Mouse (Mus musculus): ENCODE measurements around the gene Fam83e. TPM values are rescaled to one million over a fixed set of nuclear protein-coding genes. Genes with fewer than 3 reads are reported as not detected.

The Fam83e gene
- polyA plus RNA-seq, 1 experiment from 2014 or later, result 1.0 TPM

DNA sequence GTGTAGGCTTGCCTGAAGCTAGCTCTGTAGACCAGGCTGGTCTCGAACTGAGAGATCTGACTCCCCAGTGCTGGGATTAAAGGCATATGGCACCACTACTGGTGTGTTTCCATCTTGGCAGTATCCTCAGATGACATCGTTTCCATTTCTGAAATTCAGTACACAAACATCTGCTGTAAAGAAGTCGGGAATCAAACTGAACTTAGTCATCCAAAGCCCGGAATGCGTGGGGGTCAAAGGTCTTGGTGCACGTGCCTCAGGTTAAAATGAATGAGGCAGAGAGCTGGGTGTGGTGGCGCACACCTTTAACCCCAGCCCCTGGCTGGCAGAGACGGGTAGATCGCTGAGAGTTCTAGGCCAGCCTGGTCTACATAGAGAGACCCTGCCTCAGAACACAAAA lies 29.1 kb downstream of the Fam83e start:
- Histone ChIP-seq H3K9me3 (peaks cover 6% of the 10 kb centered on the region; the same call in 1 of the 2 replicates), H3K36me3 (no peaks in the 10 kb centered on the region), H3K4me3 (no peak overlapping the region), H3K27me3 (no peaks in the 10 kb centered on the region), H3K4me1 (peaks cover 9% of the 10 kb centered on the region), H3K9ac (no peak overlapping the region), H3K27ac (no peak overlapping the region), H3K4me2 (replicated peaks) (no peak overlapping the region)
- WGBS, result 73% methylated on average over 9 of the region's 9 CpGs
- no peak for ATAC-seq (ENCODE audit: low FRiP score, low read depth)

DNA sequence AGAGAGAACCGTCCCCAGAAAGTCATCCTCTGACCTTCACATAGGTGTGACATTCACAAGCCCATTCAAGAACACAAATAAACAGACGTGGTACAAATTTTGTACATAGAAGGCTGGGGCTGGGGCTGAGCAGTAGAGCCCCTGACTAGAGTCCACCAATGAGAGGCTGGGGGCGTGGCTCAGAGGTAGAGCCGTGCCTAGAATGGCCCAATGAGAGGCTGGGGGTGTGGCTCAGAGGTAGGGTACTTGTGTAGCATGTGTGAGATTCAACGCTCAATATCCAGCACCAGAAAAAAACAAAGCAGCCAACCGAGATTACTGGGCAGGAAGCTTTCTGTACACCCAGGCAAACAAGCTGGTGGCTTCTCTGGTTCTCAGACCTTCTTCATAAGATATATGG lies 34.7 kb downstream of the Fam83e start:
- no peak for ATAC-seq (ENCODE audit: low FRiP score, low read depth)
- Histone ChIP-seq H3K27ac (no peak overlapping the region), H3K36me3 (no peaks in the 10 kb centered on the region), H3K27me3 (peaks cover 32% of the 10 kb centered on the region), H3K9me3 (no peaks in the 10 kb centered on the region), H3K9ac (no peak overlapping the region), H3K4me3 (no peak overlapping the region), H3K4me2 (replicated peaks) (no peak overlapping the region), H3K4me1 (peaks cover 8% of the 10 kb centered on the region)
- WGBS, result 55% methylated on average over 6 of the region's 6 CpGs

DNA sequence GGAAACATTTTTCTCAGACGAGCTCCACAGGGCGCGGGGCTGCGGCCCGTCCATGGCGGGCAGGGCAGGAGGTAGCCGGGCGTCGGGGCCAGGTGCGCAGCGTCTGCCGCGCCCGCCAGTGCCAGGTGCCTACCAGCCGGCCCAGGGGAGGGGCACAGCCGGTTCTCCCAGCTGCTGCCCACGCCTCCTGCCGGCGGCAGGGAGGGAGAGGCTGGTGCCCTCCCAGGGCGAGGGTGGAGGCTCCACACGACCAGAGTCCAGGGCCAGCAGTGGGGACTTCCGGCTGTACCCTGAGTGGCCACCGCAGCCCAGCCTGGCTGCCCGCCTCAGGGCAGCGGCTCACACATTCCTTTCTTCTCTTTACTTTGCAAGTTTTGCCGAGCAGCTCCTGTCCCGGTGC lies 38.4 kb downstream of the Fam83e start:
- ATAC-seq (ENCODE audit: low FRiP score, low read depth), result no peak; the same call in 1 of the 2 replicates
- Histone ChIP-seq H3K27ac (no peak overlapping the region), H3K9ac (peak overlapping the region; percentile 55)

DNA sequence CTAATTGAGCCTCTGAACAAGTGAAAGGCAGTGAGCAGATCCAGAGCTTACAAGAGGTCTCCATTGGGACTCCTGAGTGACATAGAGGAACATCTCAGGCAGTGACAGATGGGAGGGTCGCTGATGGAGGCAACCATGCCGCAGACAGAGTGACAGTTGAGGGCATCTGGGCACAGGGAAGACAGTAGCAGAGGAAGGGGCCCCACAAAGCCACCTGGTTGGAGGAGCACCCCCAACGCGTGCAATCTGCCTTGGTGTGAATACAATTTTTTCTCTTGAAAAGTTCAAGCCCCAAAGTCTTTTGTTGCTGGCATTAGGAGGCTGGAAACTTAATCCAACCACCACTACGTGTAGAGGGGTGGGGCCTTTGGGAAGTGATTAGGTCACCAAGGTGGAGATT lies 39.1 kb downstream of the Fam83e start:
- Histone ChIP-seq H3K4me2 (replicated peaks) (no peak overlapping the region), H3K9ac (no peak overlapping the region), H3K27me3 (peaks cover 37% of the 10 kb centered on the region), H3K36me3 (no peaks in the 10 kb centered on the region), H3K4me1 (peaks cover 8% of the 10 kb centered on the region), H3K27ac (no peak overlapping the region), H3K4me3 (no peak overlapping the region), H3K9me3 (no peaks in the 10 kb centered on the region)
- ATAC-seq (ENCODE audit: low FRiP score, low read depth), result no peak
- 64% methylated on average over 5 of the region's 5 CpGs for WGBS

More for the DNA sequence above, 38.4 kb downstream of the Fam83e start:
- Histone ChIP-seq H3K4me3 (peak overlapping the region; percentile 29), H3K27me3 (peaks cover 37% of the 10 kb centered on the region), H3K4me1 (peaks cover 8% of the 10 kb centered on the region), H3K9me3 (no peaks in the 10 kb centered on the region), H3K4me2 (replicated peaks) (peak overlapping the region; percentile 59), H3K36me3 (no peaks in the 10 kb centered on the region)
- 3% methylated on average over 26 of the region's 27 CpGs for WGBS

DNA sequence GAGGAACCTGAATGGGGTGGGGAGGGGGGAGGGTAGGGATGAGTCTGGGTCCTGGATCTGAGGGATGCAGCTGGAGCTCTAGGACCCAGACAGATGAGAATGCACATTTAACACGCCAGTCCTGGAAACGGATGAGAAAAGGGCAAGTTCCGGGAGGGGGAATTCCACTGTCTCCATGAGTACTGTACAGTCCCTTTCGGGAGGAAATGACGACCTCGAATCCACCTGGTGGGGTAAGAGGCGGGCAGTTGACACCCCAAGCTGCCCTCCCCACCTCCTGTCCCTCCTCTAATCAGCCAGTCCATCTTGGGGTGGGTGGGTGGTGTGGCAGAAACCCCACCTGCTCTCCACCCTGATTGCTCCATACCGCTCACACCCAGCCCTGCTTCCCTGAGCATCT lies 45.0 kb downstream of the Fam83e start:
- Histone ChIP-seq H3K36me3 (no peaks in the 10 kb centered on the region), H3K4me3 (no peak overlapping the region), H3K27ac (no peak overlapping the region), H3K4me1 (no peaks in the 10 kb centered on the region), H3K9me3 (no peaks in the 10 kb centered on the region), H3K27me3 (peaks cover 2% of the 10 kb centered on the region; the same call in 1 of the 2 replicates), H3K9ac (no peak overlapping the region), H3K4me2 (replicated peaks) (no peak overlapping the region)
- no peak for ATAC-seq (ENCODE audit: low FRiP score, low read depth)
- WGBS, result 52% methylated on average over 8 of the region's 8 CpGs

DNA sequence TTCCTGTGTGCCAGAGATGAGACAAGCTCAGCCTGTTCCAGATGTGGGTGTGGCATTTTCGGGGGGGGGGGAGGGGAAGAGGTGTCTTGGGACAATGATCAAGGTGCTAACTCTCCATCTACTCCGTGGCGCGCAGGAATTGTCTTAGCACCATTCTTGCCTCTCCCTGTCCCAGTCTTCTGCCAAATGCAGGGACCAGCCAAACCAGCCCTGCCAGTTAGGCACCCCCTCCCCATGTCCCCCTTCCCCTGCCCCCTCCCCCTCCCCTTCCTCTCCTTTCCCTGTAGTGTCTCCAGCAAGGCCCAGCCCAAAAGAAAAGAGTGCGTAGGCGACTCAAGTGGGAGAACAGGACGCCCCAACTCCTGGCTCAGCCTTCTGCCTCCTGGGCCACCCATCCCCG lies 45.8 kb downstream of the Fam83e start:
- no peak for ATAC-seq (ENCODE audit: low FRiP score, low read depth)
- Histone ChIP-seq H3K27me3 (no peaks in the 10 kb centered on the region), H3K4me2 (replicated peaks) (no peak overlapping the region)

DNA sequence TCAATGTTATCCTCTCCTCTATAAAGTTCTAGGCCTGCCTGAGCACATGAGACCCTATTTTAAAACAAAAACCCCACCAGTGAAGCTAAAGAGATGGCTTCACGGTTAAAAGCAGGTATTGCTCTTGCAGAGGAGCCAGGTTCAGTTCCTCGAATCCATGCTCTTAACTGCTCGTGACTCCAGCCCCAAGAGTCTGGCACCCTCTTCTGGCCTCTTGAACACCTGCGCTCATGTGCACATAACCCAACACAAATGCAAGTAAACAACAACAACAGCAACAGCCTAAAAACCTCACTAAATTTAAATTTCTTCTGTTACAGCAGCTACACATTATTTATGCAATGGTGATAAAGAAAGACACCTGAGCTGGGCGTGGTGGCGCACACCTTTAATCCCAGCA lies 46.5 kb downstream of the Fam83e start:
- WGBS, result 89% methylated on average over 6 of the region's 6 CpGs
- Histone ChIP-seq H3K27me3 (no peaks in the 10 kb centered on the region), H3K4me2 (replicated peaks) (no peak overlapping the region), H3K27ac (no peak overlapping the region), H3K9me3 (no peaks in the 10 kb centered on the region), H3K4me3 (no peak overlapping the region), H3K36me3 (no peaks in the 10 kb centered on the region), H3K9ac (no peak overlapping the region), H3K4me1 (no peaks in the 10 kb centered on the region)
- no peak for ATAC-seq (ENCODE audit: low FRiP score, low read depth)

More for the DNA sequence above, 45.8 kb downstream of the Fam83e start:
- no peaks in the 10 kb centered on the region for H3K4me1 ChIP-seq
- 55% methylated on average over 8 of the region's 8 CpGs for WGBS
- H3K36me3 ChIP-seq, result no peaks in the 10 kb centered on the region
- no peak overlapping the region for H3K27ac ChIP-seq
- no peaks in the 10 kb centered on the region for H3K9me3 ChIP-seq
- no peak overlapping the region for H3K4me3 ChIP-seq
- H3K9ac ChIP-seq, result no peak overlapping the region

DNA sequence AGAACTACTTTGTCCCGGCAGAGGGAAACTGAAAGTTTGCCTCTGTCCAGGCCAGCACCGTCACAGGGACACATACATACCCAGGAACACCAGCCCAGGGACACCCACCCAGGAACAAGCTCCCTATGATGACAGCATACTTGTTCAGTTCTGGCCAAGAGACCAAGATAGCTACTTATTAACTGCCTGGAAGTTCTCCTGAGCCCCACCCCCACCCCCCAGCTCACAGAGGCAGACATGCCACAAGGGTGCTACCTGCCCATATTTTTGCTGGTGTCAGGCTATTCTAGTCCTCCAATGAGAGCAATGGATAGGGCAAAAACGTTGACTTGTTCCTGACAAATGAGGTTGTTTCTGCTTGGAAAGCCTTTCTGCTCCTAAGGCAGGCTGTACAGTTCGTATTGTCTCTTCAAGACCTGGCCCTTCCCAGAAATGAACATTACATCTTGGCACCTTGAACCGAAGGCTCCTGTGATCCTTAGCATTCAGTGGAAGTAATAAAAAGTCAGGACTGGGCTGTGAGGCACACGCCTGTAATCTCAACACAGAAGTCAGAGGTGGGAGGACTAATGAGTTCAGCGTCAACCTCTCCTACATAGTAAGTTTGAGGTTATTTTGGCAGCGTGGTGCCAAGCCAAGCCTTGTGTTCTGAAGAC lies 49.5 kb downstream of the Fam83e start:
- WGBS, result 65% methylated on average over 8 of the region's 8 CpGs
- no peaks in the 10 kb centered on the region for H3K9me3 ChIP-seq
- no peak overlapping the region for H3K4me2 ChIP-seq (replicated peaks)
- no peak overlapping the region for H3K4me3 ChIP-seq
- no peaks in the 10 kb centered on the region for H3K4me1 ChIP-seq
- ATAC-seq (ENCODE audit: low FRiP score, low read depth), result no peak
- H3K36me3 ChIP-seq, result no peaks in the 10 kb centered on the region
- no peak overlapping the region for H3K9ac ChIP-seq
- H3K27me3 ChIP-seq, result peaks cover 3% of the 10 kb centered on the region; the same call in 1 of the 2 replicates
- no peak overlapping the region for H3K27ac ChIP-seq

DNA sequence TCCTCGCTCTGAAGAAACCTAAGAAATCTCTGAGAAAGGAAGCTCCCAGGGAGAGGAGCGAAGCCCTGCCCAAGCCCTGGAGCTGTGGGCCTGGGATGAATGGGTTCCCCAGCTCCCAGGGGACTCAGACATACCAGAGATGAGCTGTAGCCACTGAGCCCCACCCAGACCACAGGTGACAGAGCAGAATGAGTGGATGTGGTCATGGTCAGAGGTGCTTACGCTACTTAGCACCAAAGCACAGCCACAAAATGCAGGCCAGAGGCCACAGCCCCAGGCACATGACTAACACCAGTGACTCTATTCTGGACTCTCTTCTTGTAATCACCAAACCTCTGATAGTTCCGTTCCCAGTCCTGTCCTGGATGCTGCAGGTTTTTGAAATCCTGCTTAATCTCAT lies 50.1 kb downstream of the Fam83e start:
- Histone ChIP-seq H3K4me1 (no peaks in the 10 kb centered on the region), H3K27ac (no peak overlapping the region), H3K4me2 (replicated peaks) (no peak overlapping the region), H3K9ac (no peak overlapping the region), H3K36me3 (no peaks in the 10 kb centered on the region), H3K4me3 (no peak overlapping the region), H3K27me3 (peaks cover 3% of the 10 kb centered on the region; the same call in 1 of the 2 replicates), H3K9me3 (no peaks in the 10 kb centered on the region)
- ATAC-seq (ENCODE audit: low FRiP score, low read depth), result no peak
- 64% methylated on average over 4 of the region's 4 CpGs for WGBS

DNA sequence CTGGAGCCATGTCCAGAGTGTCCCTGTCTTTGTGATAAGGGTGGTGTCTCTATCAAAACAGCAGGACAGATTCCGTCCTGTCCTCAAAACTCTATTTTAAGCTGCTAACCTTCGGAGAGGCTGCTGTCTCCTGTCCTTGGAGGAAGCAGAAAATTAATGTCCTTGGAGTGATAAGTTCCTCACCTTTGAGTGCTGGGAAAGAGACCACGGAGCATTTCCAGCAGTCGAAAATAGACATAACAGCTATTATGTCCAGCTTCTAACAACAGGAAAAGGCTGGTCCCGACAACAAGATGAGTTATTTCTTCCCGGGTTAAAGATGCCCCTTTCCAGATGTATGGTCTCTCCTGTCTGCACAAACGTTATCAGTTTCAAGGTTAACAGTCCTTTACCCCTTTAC lies 54.2 kb downstream of the Fam83e start:
- WGBS, result 78% methylated on average over 7 of the region's 7 CpGs
- H3K9ac ChIP-seq, result no peak overlapping the region
- H3K27ac ChIP-seq, result no peak overlapping the region
- peaks cover 6% of the 10 kb centered on the region for H3K4me1 ChIP-seq
- no peak overlapping the region for H3K4me3 ChIP-seq
- H3K27me3 ChIP-seq, result peaks cover 22% of the 10 kb centered on the region
- no peak overlapping the region for H3K4me2 ChIP-seq (replicated peaks)
- ATAC-seq (ENCODE audit: low FRiP score, low read depth), result no peak
- no peaks in the 10 kb centered on the region for H3K9me3 ChIP-seq
- no peaks in the 10 kb centered on the region for H3K36me3 ChIP-seq

Other genes with a start within 250 kb of the Fam83e start
- gene Tulp2, start 239.3 kb upstream of the Fam83e start, polyA plus RNA-seq (2015; fragmentation: Nextera tagmentation; extraction: Ambion mirVana), result 1.0 and 1.2 TPM in 2 replicates
- not detected in 2 replicates for gene Gm45808, start 234.4 kb upstream of the Fam83e start, polyA plus RNA-seq (2015; fragmentation: Nextera tagmentation; extraction: Ambion mirVana)
- 2.9 and 4.0 TPM in 2 replicates for gene Dhdh, start 232.4 kb upstream of the Fam83e start, polyA plus RNA-seq (2015; fragmentation: Nextera tagmentation; extraction: Ambion mirVana)
- gene Nucb1, start 210.8 kb upstream of the Fam83e start, polyA plus RNA-seq (2015; fragmentation: Nextera tagmentation; extraction: Ambion mirVana), result 215 TPM in 2 replicates
- 27.5 and 28.8 TPM in 2 replicates for gene Ppp1r15a, start 194.9 kb upstream of the Fam83e start, polyA plus RNA-seq (2015; fragmentation: Nextera tagmentation; extraction: Ambion mirVana)
- 3.3 and 4.9 TPM in 2 replicates for gene Plekha4, start 194.9 kb upstream of the Fam83e start, polyA plus RNA-seq (2015; fragmentation: Nextera tagmentation; extraction: Ambion mirVana)
- gene Hsd17b14, start 166.3 kb upstream of the Fam83e start, polyA plus RNA-seq (2015; fragmentation: Nextera tagmentation; extraction: Ambion mirVana), result 0.43 and 0.98 TPM in 2 replicates
- 55.7 and 59.5 TPM in 2 replicates for gene Bcat2, start 151.1 kb upstream of the Fam83e start, polyA plus RNA-seq (2015; fragmentation: Nextera tagmentation; extraction: Ambion mirVana)
- 0.41 and 0.56 TPM in 2 replicates for gene Fgf21, start 105.7 kb upstream of the Fam83e start, polyA plus RNA-seq (2015; fragmentation: Nextera tagmentation; extraction: Ambion mirVana)
- 0.29 and 0.47 TPM in 2 replicates for gene Fut1, start 103.9 kb upstream of the Fam83e start, polyA plus RNA-seq (2015; fragmentation: Nextera tagmentation; extraction: Ambion mirVana)
- 0.11 TPM in 1 of 2 replicates, not detected in the other for gene Izumo1, start 99.4 kb upstream of the Fam83e start, polyA plus RNA-seq (2015; fragmentation: Nextera tagmentation; extraction: Ambion mirVana)
- 7.7 and 9.5 TPM in 2 replicates for gene Rasip1, start 93.7 kb upstream of the Fam83e start, polyA plus RNA-seq (2015; fragmentation: Nextera tagmentation; extraction: Ambion mirVana)
- gene Mamstr, start 81.2 kb upstream of the Fam83e start, polyA plus RNA-seq (2015; fragmentation: Nextera tagmentation; extraction: Ambion mirVana), result 11.4 TPM in 2 replicates
- 0.47 and 0.74 TPM in 2 replicates for gene Fut2, start 54.8 kb upstream of the Fam83e start, polyA plus RNA-seq (2015; fragmentation: Nextera tagmentation; extraction: Ambion mirVana)
- 0.23 and 0.24 TPM in 2 replicates for gene Ntn5, start 37.2 kb upstream of the Fam83e start, polyA plus RNA-seq (2015; fragmentation: Nextera tagmentation; extraction: Ambion mirVana)
- 0.45 and 0.55 TPM in 2 replicates for gene Sec1, start 26.8 kb upstream of the Fam83e start, polyA plus RNA-seq (2015; fragmentation: Nextera tagmentation; extraction: Ambion mirVana)
- gene Car11, start 21.4 kb upstream of the Fam83e start, polyA plus RNA-seq (2015; fragmentation: Nextera tagmentation; extraction: Ambion mirVana), result 12.2 and 12.5 TPM in 2 replicates
- gene Dbp, start 16.1 kb upstream of the Fam83e start, polyA plus RNA-seq (2015; fragmentation: Nextera tagmentation; extraction: Ambion mirVana), result 4.5 and 6.2 TPM in 2 replicates
- gene Rpl18, start 5.8 kb upstream of the Fam83e start, polyA plus RNA-seq (2015; fragmentation: Nextera tagmentation; extraction: Ambion mirVana), result 1,016 and 1,039 TPM in 2 replicates
- gene Sphk2, start 3.2 kb upstream of the Fam83e start, polyA plus RNA-seq (2015; fragmentation: Nextera tagmentation; extraction: Ambion mirVana), result 33.4 and 36.0 TPM in 2 replicates
- not detected in 2 replicates for gene Spaca4, start 4.6 kb downstream of the Fam83e start, polyA plus RNA-seq (2015; fragmentation: Nextera tagmentation; extraction: Ambion mirVana)
- gene Lmtk3, start 62.5 kb downstream of the Fam83e start, polyA plus RNA-seq (2015; fragmentation: Nextera tagmentation; extraction: Ambion mirVana), result 4.3 and 4.9 TPM in 2 replicates
- gene Sult2b1, start 63.5 kb downstream of the Fam83e start, polyA plus RNA-seq (2015; fragmentation: Nextera tagmentation; extraction: Ambion mirVana), result 3.1 and 3.7 TPM in 2 replicates
- 135 and 137 TPM in 2 replicates for gene Cyth2, start 93.4 kb downstream of the Fam83e start, polyA plus RNA-seq (2015; fragmentation: Nextera tagmentation; extraction: Ambion mirVana)
- gene Kcnj14, start 103.6 kb downstream of the Fam83e start, polyA plus RNA-seq (2015; fragmentation: Nextera tagmentation; extraction: Ambion mirVana), result 2.1 TPM in 2 replicates
- 69.1 and 71.6 TPM in 2 replicates for gene Grwd1, start 109.7 kb downstream of the Fam83e start, polyA plus RNA-seq (2015; fragmentation: Nextera tagmentation; extraction: Ambion mirVana)
- 69.4 and 73.7 TPM in 2 replicates for gene Kdelr1, start 151.6 kb downstream of the Fam83e start, polyA plus RNA-seq (2015; fragmentation: Nextera tagmentation; extraction: Ambion mirVana)
- gene Grin2d, start 157.2 kb downstream of the Fam83e start, polyA plus RNA-seq (2015; fragmentation: Nextera tagmentation; extraction: Ambion mirVana), result 0.43 and 0.59 TPM in 2 replicates
- gene Syngr4, start 175.5 kb downstream of the Fam83e start, polyA plus RNA-seq (2015; fragmentation: Nextera tagmentation; extraction: Ambion mirVana), result 0.43 and 0.46 TPM in 2 replicates
- 4.9 and 5.2 TPM in 2 replicates for gene Tmem143, start 175.7 kb downstream of the Fam83e start, polyA plus RNA-seq (2015; fragmentation: Nextera tagmentation; extraction: Ambion mirVana)
- gene Emp3, start 200.2 kb downstream of the Fam83e start, polyA plus RNA-seq (2015; fragmentation: Nextera tagmentation; extraction: Ambion mirVana), result 181 and 186 TPM in 2 replicates
- 4.1 and 4.8 TPM in 2 replicates for gene Ccdc114, start 202.9 kb downstream of the Fam83e start, polyA plus RNA-seq (2015; fragmentation: Nextera tagmentation; extraction: Ambion mirVana)

All from limb, embryonic 13.5 days (tissue).